Mouse (Mus musculus) urinary bladder, adult 2 months (tissue): ENCODE data around the gene Kat2a. TPM values are rescaled to one million over a fixed set of nuclear protein-coding genes. Genes with fewer than 3 reads are reported as not detected.

ENCODE experiments used
- DNase-seq: peaks from one replicate; pipeline ENCODE4 v3.0.0; 2022; ENCODE audit warnings: low spot score
- polyA plus RNA-seq: library from polyadenylated mRNA; depleted of rRNA; stranded (reverse); fragments of >200 nt; gene quantifications from 2 replicates; pipeline ENCODE4 v1.2.3, GENCODE M21; 2012; rRNA removed

Gene Kat2a
- 28.4 and 30.5 TPM in 2 replicates for polyA plus RNA-seq

DNA sequence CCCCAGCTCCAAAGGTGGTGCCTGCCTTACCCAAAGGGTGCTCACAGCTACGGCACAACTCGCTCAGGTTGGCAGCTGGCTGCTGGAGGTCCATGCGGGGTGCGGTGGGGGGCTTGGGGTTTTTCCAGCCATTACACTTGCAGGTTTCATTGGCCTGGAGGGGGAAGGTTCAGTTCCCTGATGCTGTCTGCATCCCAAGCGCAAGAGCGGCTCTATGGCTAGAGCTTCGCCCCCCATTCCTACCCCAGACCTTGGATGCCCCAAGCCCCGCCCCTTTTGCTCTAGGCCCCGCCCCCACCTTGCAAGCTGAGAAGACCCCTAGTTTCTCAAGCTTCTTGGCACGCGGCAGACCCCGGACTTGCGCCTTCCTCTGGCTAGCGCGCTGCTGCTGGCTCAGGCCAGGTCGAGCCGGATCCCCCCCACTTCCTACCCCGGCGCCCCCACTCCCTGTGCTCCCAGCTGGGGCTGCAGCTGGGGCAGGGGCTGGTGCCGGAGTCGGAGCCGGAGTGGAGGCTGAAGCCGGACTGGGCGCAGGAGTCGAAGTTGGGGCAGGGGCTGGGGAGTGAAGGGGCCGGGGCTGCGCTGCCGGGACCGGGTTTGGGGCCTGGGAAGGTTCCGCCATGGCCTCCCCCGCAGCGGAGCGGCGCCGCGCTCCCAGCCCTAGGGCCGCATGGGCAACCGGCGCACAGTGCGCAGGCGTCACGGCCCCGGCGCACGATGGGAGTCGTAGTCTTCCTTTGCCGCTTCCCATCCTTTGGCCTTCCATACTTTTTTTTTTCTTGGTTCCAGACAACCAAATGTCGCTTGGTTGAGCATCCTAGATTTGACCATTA, at the start of gene Kat2a:
Gene Kat2a (minus strand): TSS at position 683 of the 833 bp plus-strand sequence.
- DNase-seq, result peak; percentile 65

DNA sequence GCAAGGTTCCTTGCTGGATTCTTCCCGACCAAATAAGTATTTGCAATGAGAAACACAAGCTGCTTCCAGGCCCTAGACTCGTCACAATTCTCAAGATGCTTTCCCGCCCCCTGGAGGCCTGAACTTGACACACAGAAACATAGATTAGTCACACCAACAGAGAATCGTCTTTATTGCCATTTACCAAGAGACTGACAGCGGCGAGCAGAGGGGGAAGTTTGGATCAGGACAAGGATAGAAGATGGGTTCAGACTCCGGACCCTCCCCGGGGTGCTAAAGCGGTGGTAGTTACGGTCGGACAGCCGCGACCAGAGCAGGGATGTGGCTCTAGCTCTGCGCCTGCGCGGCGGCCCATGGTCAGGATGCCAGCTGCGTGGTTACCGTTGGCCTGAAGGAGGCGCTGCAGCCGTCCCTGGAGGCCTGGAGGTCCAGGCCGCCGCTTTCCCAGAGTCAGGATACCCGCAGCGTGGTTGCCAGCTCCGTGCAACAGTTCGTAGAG, 49.3 kb upstream of the Kat2a start:
- DNase-seq, result peak; percentile 71

DNA sequence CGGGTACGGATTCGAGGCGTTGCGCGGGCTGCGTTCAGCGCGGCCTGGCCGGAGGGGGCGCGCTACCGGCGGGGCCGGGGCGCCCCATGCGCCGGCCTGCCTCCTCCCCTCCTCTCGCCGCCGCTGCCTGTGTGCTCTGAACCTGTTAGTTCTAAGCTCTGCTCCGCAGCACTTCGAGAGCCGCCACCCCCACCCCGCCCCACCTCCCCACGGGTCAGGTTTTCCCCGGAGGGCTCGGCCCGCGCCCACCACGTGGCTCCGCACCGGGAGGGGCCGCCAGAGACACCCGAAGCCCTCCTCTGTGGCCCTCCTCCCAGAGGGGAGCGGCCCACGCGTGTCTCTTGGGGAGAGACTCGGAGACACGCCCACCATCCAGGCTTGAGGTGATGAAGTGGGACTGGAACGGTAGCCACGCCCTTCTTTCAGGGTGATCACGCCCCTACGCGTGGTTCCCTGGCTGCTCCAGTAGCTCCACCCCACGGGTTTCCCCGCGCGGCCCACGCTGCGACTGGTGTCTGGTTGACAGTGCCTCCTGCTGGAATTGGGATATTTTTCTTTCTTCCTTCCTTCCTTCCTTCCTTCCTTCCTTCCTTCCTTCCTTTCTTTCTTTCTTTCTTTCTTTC, 47.5 kb upstream of the Kat2a start, which contains the start of gene Kcnh4:
Gene Kcnh4 (minus strand): TSS at position 332 of the 623 bp plus-strand sequence.
- DNase-seq, result no peak

DNA sequence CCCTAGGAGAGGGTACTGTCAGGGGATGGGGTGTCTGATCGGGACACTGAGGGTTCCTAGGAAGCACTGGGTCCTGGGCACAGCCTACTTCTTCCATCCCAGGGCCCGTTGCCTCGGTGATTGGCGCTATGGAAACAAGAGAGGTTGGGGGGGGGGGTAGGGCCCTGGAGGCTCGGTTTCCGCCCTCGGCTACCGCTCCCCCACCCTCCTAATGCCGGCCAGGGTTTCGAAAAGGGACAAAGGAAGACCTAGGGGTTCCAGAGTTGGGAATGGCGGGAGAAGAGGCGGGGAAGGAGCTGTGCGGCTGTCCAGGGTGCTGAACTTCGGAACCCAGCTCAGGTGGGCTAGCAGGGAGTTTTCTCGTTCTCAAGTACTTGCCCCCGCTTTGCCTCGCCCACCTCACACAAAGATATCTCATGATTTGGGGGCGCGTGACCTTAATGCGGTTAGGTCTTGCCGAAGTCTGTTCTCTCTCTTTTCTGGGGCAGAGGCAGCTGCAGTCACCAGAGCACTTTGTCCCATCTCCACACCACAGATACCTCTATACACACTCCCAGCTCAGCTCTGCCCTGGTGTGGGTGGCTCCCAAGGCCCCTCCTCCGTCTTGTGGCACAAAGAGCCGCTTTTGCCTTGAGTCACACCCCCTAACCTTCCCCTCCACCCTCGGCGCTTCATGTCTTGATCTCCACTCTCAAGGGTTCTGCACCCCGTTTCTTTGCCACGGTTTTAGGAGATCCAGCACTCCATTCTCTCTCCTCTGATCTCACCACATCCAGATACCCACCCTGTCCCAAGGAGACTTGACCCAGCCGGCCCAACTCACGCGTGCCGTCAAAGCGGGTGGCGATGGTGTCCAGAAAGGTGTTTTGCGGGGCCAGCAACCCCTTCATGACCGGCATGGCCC, 46.7 kb upstream of the Kat2a start:
- no peak for DNase-seq

DNA sequence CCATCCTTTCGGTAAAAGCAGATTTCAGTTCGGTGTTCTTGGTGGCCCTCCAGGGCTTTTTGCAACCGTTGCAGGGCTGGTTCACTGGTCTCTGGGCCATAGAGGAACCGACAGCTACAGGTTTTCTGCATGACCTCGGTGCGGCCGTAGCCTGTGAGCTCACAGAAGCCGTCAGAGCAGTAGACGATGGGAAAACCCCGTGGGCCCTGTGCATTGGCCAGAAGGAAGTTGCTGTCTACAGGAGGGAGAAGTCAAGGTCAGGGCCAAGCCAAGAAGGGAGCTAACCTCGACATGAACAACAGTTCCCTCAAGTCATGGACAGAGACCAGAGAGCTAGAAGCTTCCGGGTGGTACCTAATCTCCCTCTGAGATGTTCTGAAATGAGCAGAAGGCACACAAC, 45.3 kb upstream of the Kat2a start:
- no peak for DNase-seq

DNA sequence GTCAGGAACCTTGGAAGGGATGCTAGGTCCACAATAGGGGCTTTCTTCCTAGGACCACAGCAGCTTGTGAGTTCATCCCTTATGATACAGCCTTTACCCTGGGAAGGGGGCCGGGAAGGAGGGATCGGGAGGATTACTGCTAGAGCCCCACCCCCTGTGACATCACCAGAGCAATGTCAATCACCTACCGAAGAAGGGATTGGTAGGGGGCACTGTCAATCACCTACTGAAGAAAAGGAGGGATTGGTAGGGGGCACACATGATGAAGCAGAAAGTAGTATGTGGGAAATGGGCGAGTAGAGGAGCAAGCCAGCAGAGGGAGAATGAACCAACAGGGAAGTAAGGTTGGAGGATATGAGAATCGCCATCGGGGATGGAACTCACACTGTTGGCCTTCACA, 44.2 kb upstream of the Kat2a start:
- DNase-seq, result no peak

DNA sequence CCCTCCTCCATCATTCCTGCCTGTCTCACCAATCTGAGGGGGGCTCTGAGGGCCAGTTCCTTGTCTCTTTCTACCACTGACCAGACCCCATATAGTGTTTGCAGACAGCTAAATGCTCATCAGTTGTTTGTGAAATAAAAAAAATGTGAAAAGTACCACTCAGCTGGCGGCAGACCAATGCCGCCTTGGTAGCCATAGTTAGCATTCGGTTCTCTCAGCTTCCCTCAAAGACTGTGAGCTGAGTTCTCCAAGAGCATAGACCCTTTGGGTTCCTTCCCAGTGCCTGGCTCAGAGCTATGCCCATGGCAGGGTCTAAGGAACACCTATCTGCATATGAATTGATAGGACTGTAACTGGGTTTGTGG, 42.4 kb upstream of the Kat2a start:
- DNase-seq, result no peak

DNA sequence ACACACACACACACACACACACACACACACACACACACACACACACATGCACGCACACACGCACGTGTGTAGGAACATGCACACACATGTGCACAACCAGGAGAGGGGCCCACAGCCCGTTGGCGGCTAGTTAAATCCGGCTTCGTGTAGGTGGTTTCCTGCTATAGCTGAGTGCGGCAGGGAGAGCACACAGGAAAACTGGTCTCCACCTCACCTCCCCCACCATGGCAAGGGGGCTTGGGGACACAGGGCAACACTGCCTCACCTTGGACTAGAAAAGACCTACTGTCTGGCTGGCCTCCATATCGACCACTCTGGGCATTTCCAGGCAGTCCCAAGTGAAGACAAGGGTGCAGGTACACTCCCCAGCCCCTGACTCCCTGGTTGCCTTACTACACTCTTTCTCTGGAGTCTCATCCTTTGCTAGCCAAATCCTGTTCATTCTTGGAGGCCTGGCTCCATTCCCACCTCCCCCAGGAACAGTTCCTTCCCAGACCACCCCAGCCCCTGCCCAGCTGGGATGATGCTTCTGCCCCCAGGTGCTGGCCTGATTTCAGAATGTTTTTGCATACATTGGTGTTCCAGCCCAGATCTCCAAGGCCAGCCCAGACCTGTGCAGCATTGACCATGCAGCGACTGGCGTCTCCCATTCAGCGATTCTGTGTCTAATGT, 41.9 kb upstream of the Kat2a start:
- DNase-seq, result no peak

DNA sequence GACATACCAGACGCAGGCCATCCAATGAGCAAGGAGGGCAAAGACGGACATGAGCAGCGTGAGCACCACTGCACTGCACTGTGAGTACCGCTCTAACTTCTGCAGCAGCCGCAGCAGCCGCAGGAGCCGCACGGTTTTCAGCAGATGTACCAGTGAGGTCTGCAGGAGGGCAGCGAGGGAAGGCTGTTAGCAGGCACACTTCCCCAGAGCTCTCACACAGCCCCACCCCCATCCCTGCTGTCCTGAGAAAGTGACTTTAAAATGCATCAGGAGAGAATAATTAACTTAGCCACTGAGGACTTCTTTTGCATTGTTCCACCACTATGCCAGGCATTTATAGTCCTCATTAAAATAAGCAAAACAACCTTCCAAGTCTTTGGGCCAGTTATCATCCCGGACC, 40.0 kb upstream of the Kat2a start:
- DNase-seq, result no peak

DNA sequence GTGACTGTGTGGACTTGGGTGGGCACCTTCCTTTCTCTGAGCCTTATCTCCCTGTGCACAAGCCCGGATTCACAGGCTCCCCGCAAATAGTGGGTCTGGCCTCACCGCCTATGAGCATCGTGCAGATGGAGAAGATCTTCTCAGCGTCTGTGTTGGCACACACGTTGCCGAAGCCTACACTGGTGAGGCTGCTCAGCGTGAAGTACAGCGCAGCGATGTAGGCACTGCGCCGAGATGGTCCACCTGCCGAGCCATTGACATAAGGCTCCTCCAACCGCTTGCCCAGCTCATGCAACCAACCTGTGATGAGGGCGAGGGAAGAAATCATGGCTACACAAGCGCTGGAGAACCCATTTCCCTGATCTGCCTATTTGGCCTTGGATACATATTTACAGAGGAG, 37.9 kb upstream of the Kat2a start:
- no peak for DNase-seq

DNA sequence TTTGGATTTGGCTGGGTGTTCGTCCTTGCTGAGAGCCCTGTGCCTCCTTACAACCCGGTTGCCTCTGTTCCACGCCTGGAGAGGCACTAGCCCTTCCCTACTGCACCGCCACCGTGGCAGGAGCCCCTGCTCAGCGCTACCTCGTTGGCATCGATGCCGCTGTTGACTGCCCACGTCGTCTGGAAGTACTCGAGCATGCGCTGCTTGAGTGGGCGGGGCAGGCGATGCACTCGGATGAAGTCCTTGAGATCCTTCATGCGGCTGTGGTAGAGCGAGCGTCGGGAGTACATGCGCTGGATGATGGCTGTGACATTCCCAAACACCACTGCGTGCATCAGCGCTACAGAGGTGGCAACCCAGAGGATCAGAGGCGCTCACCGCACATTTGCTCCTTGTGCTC, 37.2 kb upstream of the Kat2a start:
- no peak for DNase-seq

DNA sequence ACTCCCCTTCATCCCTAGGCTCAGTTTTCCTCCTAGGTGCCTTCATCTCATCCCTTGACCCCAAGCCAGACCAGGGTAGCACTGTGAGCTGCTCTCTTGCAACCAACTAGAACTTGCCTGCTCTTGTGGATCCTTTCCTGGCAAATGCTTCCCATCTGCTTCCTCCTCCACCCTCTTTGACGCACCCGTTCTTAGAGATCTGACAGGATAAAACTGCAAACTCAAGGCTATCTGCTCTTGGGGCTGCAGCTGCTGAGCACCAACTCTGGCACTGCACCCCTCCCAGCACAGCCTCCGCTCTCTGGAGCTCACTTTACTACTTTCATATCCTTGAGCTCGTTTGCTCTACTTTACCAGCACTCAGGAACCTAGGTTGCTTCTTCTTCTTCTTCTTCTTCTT, 36.4 kb upstream of the Kat2a start:
- no peak for DNase-seq

DNA sequence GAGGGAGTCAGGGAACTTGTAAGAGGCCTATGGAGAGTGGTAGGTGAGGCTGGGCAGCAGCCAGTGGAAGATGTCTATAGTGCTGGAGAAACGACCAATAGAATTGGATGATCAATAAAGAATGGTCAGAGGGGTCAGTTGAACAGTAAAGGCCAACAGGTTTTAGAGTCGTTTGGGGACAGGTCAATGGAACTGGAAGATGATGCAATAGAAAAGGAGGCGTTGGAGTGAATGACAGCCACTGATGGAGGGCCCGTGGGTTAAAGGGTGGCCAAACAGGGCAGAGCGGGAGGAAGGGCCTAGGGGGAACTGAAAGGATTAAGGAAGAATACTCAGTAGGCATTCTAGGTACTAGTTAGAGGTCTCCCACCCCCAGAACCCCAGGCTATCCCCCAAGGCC, 34.8 kb upstream of the Kat2a start:
- DNase-seq, result no peak

DNA sequence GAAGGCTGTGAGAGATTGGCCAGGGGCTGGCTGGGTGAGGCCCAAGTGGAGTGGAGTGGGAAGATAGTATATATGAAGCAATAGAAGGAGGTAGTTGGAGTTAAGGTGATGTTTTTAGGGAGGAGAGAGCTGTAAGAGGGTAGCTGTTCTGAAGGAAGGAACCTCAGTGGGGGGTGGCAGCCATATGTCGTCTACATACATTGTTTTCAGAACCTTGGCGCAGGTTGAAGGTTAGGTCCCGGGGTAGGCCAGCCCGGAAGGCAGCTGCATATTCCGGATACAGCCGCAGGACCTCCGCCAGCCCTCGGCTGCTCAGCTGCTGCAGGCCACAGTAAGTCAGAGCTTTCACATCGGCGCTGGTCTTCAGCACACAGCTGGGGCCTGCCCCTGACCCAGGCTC, 34.3 kb upstream of the Kat2a start:
- DNase-seq, result no peak

DNA sequence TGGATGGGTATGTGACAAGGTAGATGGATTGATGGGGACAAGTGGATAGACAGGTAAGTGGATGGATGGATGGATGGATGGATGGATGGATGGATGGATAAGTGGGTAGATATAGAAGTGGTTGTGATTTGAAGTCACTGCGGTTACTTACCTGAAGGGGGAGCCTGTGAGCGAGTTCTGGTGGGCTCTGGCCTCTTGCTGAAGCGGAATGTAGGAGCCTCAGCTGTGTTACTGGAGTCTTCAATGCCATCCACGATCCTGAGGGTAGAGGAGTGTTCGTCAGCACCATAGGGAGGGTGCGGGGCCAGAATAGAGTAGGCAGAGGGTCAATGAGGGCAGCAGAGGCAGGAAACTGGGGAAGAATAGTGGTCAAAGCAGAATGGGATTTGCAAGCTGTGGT, 32.8 kb upstream of the Kat2a start:
- no peak for DNase-seq

DNA sequence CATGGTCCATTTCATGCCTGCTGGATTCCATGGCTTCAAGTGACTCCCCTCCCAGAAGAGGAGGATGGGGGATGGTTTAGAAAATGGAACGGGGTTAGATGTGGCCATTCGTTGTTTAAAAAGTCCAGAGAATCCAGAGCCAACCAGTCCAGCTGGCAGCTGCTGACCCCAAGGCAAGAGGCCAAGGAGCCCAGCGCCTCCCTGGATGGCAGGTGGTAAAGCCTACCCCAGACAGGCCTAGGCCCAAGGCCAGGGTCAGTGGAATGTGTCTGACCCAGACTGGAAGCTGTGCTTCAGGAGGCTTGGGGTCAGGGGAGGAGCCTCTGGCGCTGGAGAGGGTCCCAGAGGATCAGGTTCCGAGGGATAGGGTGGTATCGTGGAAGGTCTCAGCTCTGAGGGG, 29.1 kb upstream of the Kat2a start:
- no peak for DNase-seq

DNA sequence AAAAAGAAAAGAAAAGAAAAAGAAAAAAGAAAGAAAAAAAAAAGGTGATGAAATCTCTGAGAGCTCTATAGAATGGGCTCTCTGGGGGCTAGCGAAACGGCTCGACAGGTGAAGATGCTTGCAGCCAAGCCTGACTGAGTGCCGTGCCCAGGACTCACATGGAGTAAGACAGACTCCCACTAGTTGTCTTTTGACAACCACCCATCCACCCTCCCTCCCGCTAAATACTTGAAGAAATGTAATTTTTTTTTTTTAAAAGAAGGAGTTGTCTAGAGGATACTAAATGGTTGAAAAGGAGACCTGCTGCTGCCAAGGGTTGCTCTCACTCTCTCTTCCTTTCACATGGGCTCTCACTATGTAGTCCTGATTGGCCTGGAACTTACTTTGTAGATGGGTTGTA, 26.5 kb upstream of the Kat2a start:
- DNase-seq, result no peak

DNA sequence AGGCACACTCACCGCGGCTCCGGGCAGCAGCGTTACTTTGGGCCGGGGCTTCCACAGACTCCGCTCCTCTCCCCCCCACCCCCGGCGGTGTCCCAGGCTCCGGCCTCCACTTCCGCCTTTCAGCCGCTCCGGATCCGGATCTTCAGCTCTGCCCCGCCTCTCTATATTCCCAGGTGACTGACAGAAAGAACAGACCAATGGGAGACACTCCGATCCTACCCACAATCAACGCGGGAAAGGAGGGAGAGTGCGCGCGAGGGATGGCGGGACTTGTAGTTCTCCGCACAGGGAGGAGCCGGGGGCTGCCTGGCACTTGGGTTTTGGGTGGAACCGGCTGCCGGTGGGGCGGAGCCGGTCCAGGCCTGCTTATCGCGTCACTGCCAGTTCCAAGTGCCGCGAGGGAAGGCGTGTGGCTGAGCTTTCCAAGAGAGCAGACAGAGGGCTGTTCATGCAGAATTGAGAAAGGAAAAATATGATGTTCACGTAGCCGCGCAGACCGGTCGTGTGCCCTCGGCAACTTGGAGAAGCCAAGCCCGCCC, 25.9 kb upstream of the Kat2a start, which contains the start of gene Rab5c:
Gene Rab5c (minus strand): TSS at position 150 of the 539 bp plus-strand sequence.
- DNase-seq, result peak; percentile 88

DNA sequence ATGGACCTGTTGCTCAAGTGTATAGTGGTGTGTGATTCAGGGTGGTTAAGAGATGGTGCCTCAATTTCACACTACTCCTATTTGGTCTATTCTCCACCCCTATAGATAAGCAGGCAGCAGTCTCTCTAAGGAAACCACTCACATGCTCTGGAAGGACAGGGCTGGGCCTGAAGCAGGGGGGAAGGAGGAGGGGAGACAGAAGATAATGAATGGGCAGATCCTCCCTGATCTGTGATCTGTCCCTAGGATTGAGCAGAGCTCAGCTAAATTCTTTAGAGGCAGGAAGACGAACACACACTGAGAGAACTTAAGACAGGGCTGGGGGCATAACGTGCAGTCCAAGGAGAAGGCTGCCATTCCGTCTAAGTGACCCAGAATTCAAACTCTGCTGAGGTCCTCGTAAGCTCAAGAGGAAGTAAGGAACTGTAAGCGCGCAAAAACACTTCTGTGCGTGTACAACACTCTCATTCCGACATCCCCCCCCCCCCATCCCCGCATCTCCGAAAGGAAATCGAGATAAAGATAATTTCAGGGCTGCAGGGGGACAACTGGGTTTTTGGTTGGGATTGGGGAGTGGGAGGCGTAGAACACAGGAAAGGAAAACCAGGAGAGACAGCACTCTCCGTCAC, 25.0 kb upstream of the Kat2a start:
- DNase-seq, result no peak

DNA sequence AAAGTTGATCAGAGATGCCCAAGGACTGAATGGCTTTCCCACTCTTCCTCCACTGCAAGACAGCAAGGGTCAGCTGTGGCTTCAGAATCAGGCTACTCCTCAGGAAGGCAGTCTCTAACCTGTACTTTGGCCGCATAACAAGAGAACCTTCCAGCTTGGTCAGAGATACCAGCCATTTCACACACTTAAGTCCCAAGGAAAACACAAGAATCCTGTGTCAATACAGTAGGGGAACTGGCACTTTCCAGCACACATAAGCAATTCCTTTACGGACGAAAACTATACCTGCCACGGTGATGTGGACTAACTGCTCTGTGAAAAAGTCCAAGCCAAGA, 24.4 kb upstream of the Kat2a start:
- DNase-seq, result no peak
